Mouse (Mus musculus): ENCODE data around the gene Parvb. TPM values are rescaled to one million over a fixed set of nuclear protein-coding genes. Genes with fewer than 3 reads are reported as not detected.

Parvb gene
- polyA plus RNA-seq (2012; rRNA removed), result 16.7 and 39.6 TPM in 2 replicates

GRCm38 (mm10) chr15:84231721-84232561 lies at the start of gene Parvb:
Parvb (plus strand) TSS chr15:84232043.

GRCm38 (mm10) chr15:84192058-84192791 lies 39.6 kb upstream of the Parvb start, which contains the start of gene Samm50:
Samm50 (plus strand) TSS chr15:84192241.

GRCm38 (mm10) chr15:84323966-84324869 lies 92.4 kb downstream of the Parvb start, which contains the start of gene Parvg:
Parvg (plus strand) TSS chr15:84324026.

Other genes with a start within 250 kb of the Parvb start
- 1.8 and 2.5 TPM in 2 replicates for gene Efcab6, start 166.7 kb upstream of the Parvb start, polyA plus RNA-seq (2012; rRNA removed)
- gene Sult4a1, start 126.3 kb upstream of the Parvb start, polyA plus RNA-seq (2012; rRNA removed), result 1.3 and 1.8 TPM in 2 replicates
- gene Pnpla5, start 108.9 kb upstream of the Parvb start, polyA plus RNA-seq (2012; rRNA removed), result 0.36 and 0.40 TPM in 2 replicates
- 77.6 and 80.2 TPM in 2 replicates for gene Pnpla3, start 64.2 kb upstream of the Parvb start, polyA plus RNA-seq (2012; rRNA removed)
- 9.0 and 10.3 TPM in 2 replicates for gene Samm50, start 39.8 kb upstream of the Parvb start, polyA plus RNA-seq (2012; rRNA removed)
- 1.9 and 2.4 TPM in 2 replicates for gene Parvg, start 92.0 kb downstream of the Parvb start, polyA plus RNA-seq (2012; rRNA removed)
- gene Shisal1, start 215.1 kb downstream of the Parvb start, polyA plus RNA-seq (2012; rRNA removed), result 5.2 and 6.4 TPM in 2 replicates